Mouse (Mus musculus) spleen, adult 2 months (tissue): ENCODE data around the gene Zfand3.

Source experiments
- CTCF ChIP-seq: fragments of 200-500 bp; IDR thresholded peaks from 2 replicates; pipeline ENCODE4 v1.5.1; 2011; ENCODE audit warnings: mild to moderate bottlenecking, inconsistent platforms; ENCODE audit not compliant: insufficient read depth, insufficient read length, insufficient replicate concordance; ENCODE audit errors: extremely low read depth
- POLR2A ChIP-seq: fragments of 200-500 bp; IDR thresholded peaks from 2 replicates; pipeline ENCODE4 v1.6.1; 2011; ENCODE audit warnings: low read depth, low read length, inconsistent platforms

DNA sequence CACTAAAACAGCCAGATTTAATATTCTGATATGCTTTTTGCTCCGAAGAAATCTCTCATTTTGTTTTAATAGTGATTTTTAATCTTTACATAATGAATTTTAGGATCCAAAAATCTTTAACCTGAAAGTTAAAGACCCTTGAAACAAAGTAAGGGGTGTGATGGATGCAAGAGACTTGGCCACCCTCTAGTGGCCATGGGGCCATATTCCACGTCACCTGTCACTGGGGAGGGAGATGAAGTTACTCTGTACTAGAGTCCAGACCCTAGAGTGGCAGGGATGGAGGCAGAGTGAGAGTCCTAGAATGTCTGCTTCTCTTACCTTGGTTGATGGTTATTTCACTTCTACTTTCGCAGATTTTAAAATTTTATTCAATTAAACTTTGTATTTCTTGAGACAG is 100.8 kb downstream of the Zfand3 start:
- TF ChIP-seq CTCF (peak; percentile 36; the same call in 1 of the 2 replicates), POLR2A (no peak)
